Comparison of ENCODE assay signal across 15 mouse cellular contexts in genomic region chr13:110642792-110643191, GRCm38 (mm10).
DNase-seq lines count a peak whose midpoint lies in the region; ATAC-seq and TF ChIP-seq lines count a peak whose summit lies in the region.
"Had no signal": no experiment of that assay in that cellular context is flagged by ENCODE, and none has a peak within 500 bp of the region (broad histone marks: within the 10 kb centered on the region; RNA-seq: fewer than 3 reads in every experiment).

No protein-coding gene starts in this region.

- 0 out of 2 replicates have a peak overlapping the region, but pooled peaks have one; percentile 66 for H3K27ac ChIP-seq in embryonic facial prominence, embryonic 15.5 days (replicated peaks)
- H3K27ac ChIP-seq in embryonic facial prominence, embryonic 10.5 days (replicated peaks), result no peak overlapping the region
- peak overlapping the region; percentile 94 for H3K27ac ChIP-seq in heart, postnatal 0 days (ENCODE audit: low read depth)
- H3K27ac ChIP-seq in lung, postnatal 0 days (ENCODE audit: low read length), result peak overlapping the region; percentile 17; the same call in 1 of the 2 replicates
- H3K27ac ChIP-seq in stomach, embryonic 14.5 days (ENCODE audit: low read length), result peak overlapping the region; percentile 74; the same call in 1 of the 2 replicates
- H3K27ac ChIP-seq: liver, embryonic 12.5 days had no signal

- no peak for DNase-seq in embryonic facial prominence, embryonic 10.5 days (ENCODE audit: low spot score)
- DNase-seq in heart, postnatal 0 days (ENCODE audit: low spot score), result no peak
- no peak for DNase-seq in heart, postnatal 4 days
- no peak for DNase-seq in lung, postnatal 0 days (ENCODE audit: low spot score)
- DNase-seq in lung, adult 2 months, result no peak
- DNase-seq in spleen, postnatal 14 days (ENCODE audit: low spot score in 2 of 2), result no peak
- DNase-seq: adrenal gland, postnatal 10 days; gastrocnemius, postnatal 36 days; kidney, adult 18-20 months; spleen, adult 18-20 months; thymus, adult 2 months had no signal

- no peaks in the 10 kb centered on the region for H3K27me3 ChIP-seq in embryonic facial prominence, embryonic 15.5 days
- 0 out of 2 replicates have a peak, but pooled peaks cover 3% of the 10 kb centered on the region for H3K27me3 ChIP-seq in embryonic facial prominence, embryonic 10.5 days (replicated peaks; ENCODE audit: low read depth, poor library complexity, severe bottlenecking)
- no peaks in the 10 kb centered on the region for H3K27me3 ChIP-seq in heart, postnatal 0 days (ENCODE audit: control insufficient read depth, insufficient read depth, low read length)
- H3K27me3 ChIP-seq in lung, postnatal 0 days (replicated peaks; ENCODE audit: insufficient read depth, low read length), result no peaks in the 10 kb centered on the region
- H3K27me3 ChIP-seq in stomach, embryonic 14.5 days (ENCODE audit: control insufficient read depth, insufficient read depth, low read length), result no peaks in the 10 kb centered on the region
- H3K27me3 ChIP-seq: liver, embryonic 12.5 days had no signal

- no peak overlapping the region for H3K9ac ChIP-seq in embryonic facial prominence, embryonic 15.5 days
- H3K9ac ChIP-seq in heart, postnatal 0 days (replicated peaks; ENCODE audit: low read depth, low read length), result no peak overlapping the region; the same call in 1 of the 2 replicates
- no peak overlapping the region for H3K9ac ChIP-seq in lung, postnatal 0 days (replicated peaks; ENCODE audit: low read depth)
- no peak overlapping the region for H3K9ac ChIP-seq in stomach, embryonic 14.5 days (replicated peaks; ENCODE audit: low read depth, low read length)
- H3K9ac ChIP-seq: forebrain, postnatal 0 days; liver, embryonic 12.5 days had no signal

- peaks cover 10% of the 10 kb centered on the region; the same call in 1 of the 2 replicates for H3K4me1 ChIP-seq in embryonic facial prominence, embryonic 15.5 days
- no peaks in the 10 kb centered on the region for H3K4me1 ChIP-seq in embryonic facial prominence, embryonic 10.5 days
- peaks cover 17% of the 10 kb centered on the region for H3K4me1 ChIP-seq in heart, postnatal 0 days (ENCODE audit: control insufficient read depth, insufficient read depth)
- no peaks in the 10 kb centered on the region; the same call in 1 of the 2 replicates for H3K4me1 ChIP-seq in lung, postnatal 0 days (ENCODE audit: insufficient read depth, low read depth, low read length)
- H3K4me1 ChIP-seq in lung, adult 2 months (ENCODE audit: control insufficient read depth, insufficient read depth, low read length), result peaks cover 13% of the 10 kb centered on the region
- peaks cover 3% of the 10 kb centered on the region for H3K4me1 ChIP-seq in stomach, embryonic 14.5 days (ENCODE audit: control insufficient read depth, insufficient read depth, low read length)
- H3K4me1 ChIP-seq: liver, embryonic 12.5 days had no signal

- no peak for TF ChIP-seq EP300 in heart, postnatal 0 days (IDR thresholded peaks at IDR 0.05; ENCODE audit: low read depth)
- no peak for TF ChIP-seq EP300 in lung, postnatal 0 days (IDR thresholded peaks at IDR 0.05)

- no peaks in the 10 kb centered on the region for H3K9me3 ChIP-seq in embryonic facial prominence, embryonic 15.5 days (replicated peaks)
- no peaks in the 10 kb centered on the region for H3K9me3 ChIP-seq in embryonic facial prominence, embryonic 10.5 days
- no peaks in the 10 kb centered on the region for H3K9me3 ChIP-seq in heart, postnatal 0 days (replicated peaks; ENCODE audit: control insufficient read depth, low read length)
- H3K9me3 ChIP-seq in lung, postnatal 0 days (ENCODE audit: low read length), result no peaks in the 10 kb centered on the region
- no peaks in the 10 kb centered on the region for H3K9me3 ChIP-seq in stomach, embryonic 14.5 days (ENCODE audit: control insufficient read depth, low read depth, low read length)
- H3K9me3 ChIP-seq: liver, embryonic 12.5 days had no signal

- WGBS in embryonic facial prominence, embryonic 15.5 days, result 84% methylated on average over 3 of the region's 3 CpGs
- WGBS in embryonic facial prominence, embryonic 10.5 days, result 92% methylated on average over 3 of the region's 3 CpGs
- 78% methylated on average over 3 of the region's 3 CpGs for WGBS in heart, postnatal 0 days
- WGBS in lung, postnatal 0 days, result 40% methylated on average over 3 of the region's 3 CpGs
- 54% methylated on average over 3 of the region's 3 CpGs for WGBS in lung, adult 2 months
- WGBS in stomach, embryonic 14.5 days, result 47% methylated on average over 3 of the region's 3 CpGs

- H3K36me3 ChIP-seq in embryonic facial prominence, embryonic 15.5 days, result no peaks in the 10 kb centered on the region
- H3K36me3 ChIP-seq in embryonic facial prominence, embryonic 10.5 days (replicated peaks), result no peaks in the 10 kb centered on the region
- no peaks in the 10 kb centered on the region for H3K36me3 ChIP-seq in heart, postnatal 0 days (replicated peaks; ENCODE audit: control insufficient read depth, insufficient read depth, low read length)
- H3K36me3 ChIP-seq in lung, postnatal 0 days (ENCODE audit: insufficient read depth, low read length), result no peaks in the 10 kb centered on the region
- no peaks in the 10 kb centered on the region for H3K36me3 ChIP-seq in stomach, embryonic 14.5 days (ENCODE audit: control insufficient read depth, insufficient read depth, low read length)
- H3K36me3 ChIP-seq: liver, embryonic 12.5 days had no signal

- ATAC-seq in embryonic facial prominence, embryonic 15.5 days (ENCODE audit: insufficient number of reproducible peaks, low FRiP score, low TSS enrichment, low read depth), result no peak
- ATAC-seq in heart, postnatal 0 days (ENCODE audit: insufficient read depth, low read depth), result no peak
- ATAC-seq in lung, postnatal 0 days, result no peak
- no peak for ATAC-seq in stomach, embryonic 14.5 days (ENCODE audit: insufficient number of reproducible peaks, insufficient read depth, low FRiP score, low read depth)
- ATAC-seq: forebrain, postnatal 0 days; liver, embryonic 12.5 days had no signal

- H3K4me2 ChIP-seq in embryonic facial prominence, embryonic 15.5 days (replicated peaks), result no peak overlapping the region
- peak overlapping the region; percentile 44; the same call in 1 of the 2 replicates for H3K4me2 ChIP-seq in heart, postnatal 0 days (ENCODE audit: low read depth, low read length)
- peak overlapping the region; percentile 46 for H3K4me2 ChIP-seq in lung, postnatal 0 days (replicated peaks; ENCODE audit: low read depth, low read length)
- peak overlapping the region; percentile 22; the same call in 1 of the 2 replicates for H3K4me2 ChIP-seq in stomach, embryonic 14.5 days (replicated peaks; ENCODE audit: low read depth, low read length)
- H3K4me2 ChIP-seq: liver, embryonic 12.5 days had no signal

- TF ChIP-seq CTCF in heart, postnatal 0 days (IDR thresholded peaks at IDR 0.05; ENCODE audit: low read depth), result no peak
- TF ChIP-seq CTCF in lung, postnatal 0 days (IDR thresholded peaks at IDR 0.05), result no peak
- no peak for TF ChIP-seq CTCF in lung, adult 2 months (IDR thresholded peaks at IDR 0.05; ENCODE audit: insufficient read depth, low read length)

- TF ChIP-seq POLR2A in lung, adult 2 months (IDR thresholded peaks at IDR 0.05; ENCODE audit: borderline replicate concordance, extremely low read depth, low read depth, low read length), result no peak

- H3K4me3 ChIP-seq in embryonic facial prominence, embryonic 15.5 days (replicated peaks), result no peak overlapping the region
- H3K4me3 ChIP-seq in embryonic facial prominence, embryonic 10.5 days, result no peak overlapping the region
- H3K4me3 ChIP-seq in heart, postnatal 0 days (ENCODE audit: low read depth, low read length), result no peak overlapping the region
- no peak overlapping the region for H3K4me3 ChIP-seq in lung, postnatal 0 days (ENCODE audit: low read depth, low read length)
- no peak overlapping the region for H3K4me3 ChIP-seq in lung, adult 2 months (replicated peaks; ENCODE audit: extremely low read depth, low read depth, low read length)
- H3K4me3 ChIP-seq in stomach, embryonic 14.5 days (ENCODE audit: low read depth, low read length), result no peak overlapping the region
- H3K4me3 ChIP-seq: liver, embryonic 12.5 days had no signal
